In the genomic region with DNA sequence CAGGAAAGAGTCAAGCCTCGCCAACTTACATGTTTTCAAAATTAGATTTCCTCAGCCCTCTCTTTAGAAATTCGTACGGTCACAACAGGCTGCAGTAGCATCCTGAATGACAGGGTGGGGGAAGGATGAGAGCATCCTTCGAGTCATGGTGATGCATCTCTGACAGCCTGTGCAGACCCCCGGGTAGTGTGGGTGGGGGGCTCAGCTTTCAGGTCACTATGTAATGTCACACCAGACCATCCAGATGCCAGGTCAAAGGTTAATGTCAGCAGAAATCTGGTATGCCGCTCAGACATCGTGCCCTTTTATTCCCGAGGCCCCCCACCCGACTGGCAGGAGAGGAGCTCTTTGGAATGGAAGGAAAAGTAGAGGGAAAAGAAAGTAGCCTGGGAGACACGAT, we compare ENCODE assay signal across 24 mouse cellular contexts. TPM values are rescaled to one million over a fixed set of nuclear protein-coding genes. Genes with fewer than 3 reads are reported as not detected.
DNase-seq lines count a peak whose midpoint lies in the region; ATAC-seq lines count a peak whose summit lies in the region.
"Had no signal": no experiment of that assay in that cellular context is flagged by ENCODE, and none has a peak within 500 bp of the region (broad histone marks: within the 10 kb centered on the region; RNA-seq: fewer than 3 reads in every experiment).

No protein-coding gene starts in this region.

- ATAC-seq in hindbrain, embryonic 12.5 days (ENCODE audit: low FRiP score): peak; percentile 52; the same call in 1 of the 2 replicates
- no peak for ATAC-seq in hindbrain, embryonic 16.5 days
- ATAC-seq in midbrain, embryonic 14.5 days (ENCODE audit: low FRiP score, low TSS enrichment): no peak
- no peak for ATAC-seq in midbrain, embryonic 15.5 days (replicated peaks)
- 0 out of 2 replicates have a peak, but pooled peaks have one; percentile 33 for ATAC-seq in hindbrain, embryonic 13.5 days (ENCODE audit: low FRiP score)
- no peak for ATAC-seq in activated CD4-positive, CD25-positive, alpha-beta regulatory T cell, adult 4 months

- 8% methylated on average over 10 of the region's 10 CpGs for WGBS in hindbrain, embryonic 12.5 days
- WGBS in hindbrain, embryonic 16.5 days: 12% methylated on average over 10 of the region's 10 CpGs
- 18% methylated on average over 10 of the region's 10 CpGs for whole genome bisulfite sequencing in midbrain, embryonic 14.5 days
- WGBS in midbrain, embryonic 15.5 days: 23% methylated on average over 10 of the region's 10 CpGs
- 11% methylated on average over 10 of the region's 10 CpGs for WGBS in hindbrain, embryonic 13.5 days

- H3K4me2 ChIP-seq in hindbrain, embryonic 12.5 days (replicated peaks): no peak overlapping the region
- no peak overlapping the region for H3K4me2 ChIP-seq in hindbrain, embryonic 16.5 days (ENCODE audit: low read length)
- no peak overlapping the region for H3K4me2 ChIP-seq in midbrain, embryonic 14.5 days (ENCODE audit: low read length)
- H3K4me2 ChIP-seq in midbrain, embryonic 15.5 days: no peak overlapping the region
- H3K4me2 ChIP-seq in hindbrain, embryonic 13.5 days: no peak overlapping the region
- H3K4me2 ChIP-seq: embryonic facial prominence, embryonic 12.5 days; heart, embryonic 11.5 days; limb, embryonic 15.5 days; liver, embryonic 15.5 days had no signal

- no peak for DNase-seq in midbrain, embryonic 14.5 days
- DNase-seq in heart, postnatal 4 days: no peak
- DNase-seq: adrenal gland, postnatal 36 days; B cell, adult 2 months; cerebellum, adult 11-12 months; cerebellum, postnatal 14 days; forebrain, postnatal 0 days; heart, postnatal 10 days; kidney, adult 9 months; layer of hippocampus, postnatal 36 days; right cerebral cortex, postnatal 25 days had no signal

- no peaks in the 10 kb centered on the region for H3K36me3 ChIP-seq in hindbrain, embryonic 12.5 days
- no peaks in the 10 kb centered on the region for H3K36me3 ChIP-seq in hindbrain, embryonic 16.5 days (ENCODE audit: control insufficient read depth, insufficient read depth, low read length)
- H3K36me3 ChIP-seq in midbrain, embryonic 14.5 days (ENCODE audit: control insufficient read depth, insufficient read depth, low read length): no peaks in the 10 kb centered on the region
- H3K36me3 ChIP-seq in midbrain, embryonic 15.5 days (replicated peaks): no peaks in the 10 kb centered on the region
- H3K36me3 ChIP-seq in hindbrain, embryonic 13.5 days: no peaks in the 10 kb centered on the region
- H3K36me3 ChIP-seq: embryonic facial prominence, embryonic 12.5 days; limb, embryonic 15.5 days; liver, embryonic 15.5 days; neural tube, embryonic 13.5 days had no signal

- H3K27me3 ChIP-seq in hindbrain, embryonic 12.5 days: no peaks in the 10 kb centered on the region
- no peaks in the 10 kb centered on the region for H3K27me3 ChIP-seq in hindbrain, embryonic 16.5 days (replicated peaks; ENCODE audit: control insufficient read depth, insufficient read depth, low read length)
- no peaks in the 10 kb centered on the region for H3K27me3 ChIP-seq in midbrain, embryonic 14.5 days (ENCODE audit: control insufficient read depth, insufficient read depth, low read length)
- H3K27me3 ChIP-seq in midbrain, embryonic 15.5 days (replicated peaks): no peaks in the 10 kb centered on the region
- no peaks in the 10 kb centered on the region for H3K27me3 ChIP-seq in hindbrain, embryonic 13.5 days
- H3K27me3 ChIP-seq: embryonic facial prominence, embryonic 12.5 days; limb, embryonic 15.5 days; liver, embryonic 15.5 days; neural tube, embryonic 13.5 days had no signal

- peaks cover 16% of the 10 kb centered on the region for H3K4me1 ChIP-seq in hindbrain, embryonic 12.5 days
- peaks cover 5% of the 10 kb centered on the region; the same call in 1 of the 2 replicates for H3K4me1 ChIP-seq in hindbrain, embryonic 16.5 days (ENCODE audit: control insufficient read depth, insufficient read depth, low read depth, low read length)
- peaks cover 17% of the 10 kb centered on the region; the same call in 1 of the 2 replicates for H3K4me1 ChIP-seq in midbrain, embryonic 14.5 days (ENCODE audit: control insufficient read depth, insufficient read depth, low read length)
- H3K4me1 ChIP-seq in midbrain, embryonic 15.5 days: peaks cover 13% of the 10 kb centered on the region
- peaks cover 18% of the 10 kb centered on the region for H3K4me1 ChIP-seq in hindbrain, embryonic 13.5 days (replicated peaks)
- H3K4me1 ChIP-seq: limb, embryonic 15.5 days; liver, embryonic 15.5 days had no signal

- no peaks in the 10 kb centered on the region for H3K9me3 ChIP-seq in hindbrain, embryonic 12.5 days (replicated peaks)
- no peaks in the 10 kb centered on the region for H3K9me3 ChIP-seq in hindbrain, embryonic 16.5 days (ENCODE audit: control insufficient read depth, low read length)
- H3K9me3 ChIP-seq in midbrain, embryonic 14.5 days (ENCODE audit: control insufficient read depth, low read length): no peaks in the 10 kb centered on the region
- H3K9me3 ChIP-seq in midbrain, embryonic 15.5 days: no peaks in the 10 kb centered on the region
- no peaks in the 10 kb centered on the region for H3K9me3 ChIP-seq in hindbrain, embryonic 13.5 days
- H3K9me3 ChIP-seq: embryonic facial prominence, embryonic 12.5 days; limb, embryonic 15.5 days; liver, embryonic 15.5 days; neural tube, embryonic 13.5 days had no signal

- peak overlapping the region; percentile 30; the same call in 1 of the 2 replicates for H3K27ac ChIP-seq in hindbrain, embryonic 12.5 days
- H3K27ac ChIP-seq in hindbrain, embryonic 16.5 days (ENCODE audit: low read depth, low read length): no peak overlapping the region
- H3K27ac ChIP-seq in midbrain, embryonic 14.5 days (replicated peaks; ENCODE audit: low read depth, low read length): peak overlapping the region; percentile 66; the same call in 1 of the 2 replicates
- H3K27ac ChIP-seq in midbrain, embryonic 15.5 days: no peak overlapping the region
- no peak overlapping the region for H3K27ac ChIP-seq in hindbrain, embryonic 13.5 days
- H3K27ac ChIP-seq: embryonic facial prominence, embryonic 12.5 days; limb, embryonic 15.5 days; liver, embryonic 15.5 days; macrophage had no signal

- no peak overlapping the region for H3K4me3 ChIP-seq in hindbrain, embryonic 12.5 days
- H3K4me3 ChIP-seq in hindbrain, embryonic 16.5 days (ENCODE audit: low read length): no peak overlapping the region
- H3K4me3 ChIP-seq in midbrain, embryonic 14.5 days (replicated peaks; ENCODE audit: low read depth, low read length): no peak overlapping the region
- no peak overlapping the region for H3K4me3 ChIP-seq in midbrain, embryonic 15.5 days
- no peak overlapping the region for H3K4me3 ChIP-seq in hindbrain, embryonic 13.5 days
- H3K4me3 ChIP-seq: embryonic facial prominence, embryonic 12.5 days; erythroblast, embryonic 14.5 days; limb, embryonic 15.5 days; liver, embryonic 15.5 days; neural tube, embryonic 13.5 days had no signal

- peak overlapping the region; percentile 13; the same call in 1 of the 2 replicates for H3K9ac ChIP-seq in hindbrain, embryonic 12.5 days
- no peak overlapping the region for H3K9ac ChIP-seq in hindbrain, embryonic 16.5 days (ENCODE audit: low read depth, low read length)
- H3K9ac ChIP-seq in midbrain, embryonic 14.5 days (replicated peaks; ENCODE audit: low read length): no peak overlapping the region
- no peak overlapping the region for H3K9ac ChIP-seq in midbrain, embryonic 15.5 days
- no peak overlapping the region for H3K9ac ChIP-seq in hindbrain, embryonic 13.5 days
- H3K9ac ChIP-seq: embryonic facial prominence, embryonic 12.5 days; forebrain, postnatal 0 days; limb, embryonic 15.5 days; liver, embryonic 15.5 days; neural tube, embryonic 13.5 days had no signal

RNA-seq across cellular contexts. Expression of gene Crnkl1, which starts 15.4 kb away (rescaled TPM):
- polyA plus RNA-seq in hindbrain, embryonic 12.5 days (2016; fragmentation: Nextera tagmentation; extraction: Ambion mirVana): 39.0 and 41.5 TPM in 2 replicates
- polyA plus RNA-seq in hindbrain, embryonic 16.5 days (2015; fragmentation: Nextera tagmentation; extraction: Ambion mirVana): 18.3 and 19.1 TPM in 2 replicates
- 27.7 and 33.5 TPM in 2 replicates for polyA plus RNA-seq in midbrain, embryonic 14.5 days (2014; fragmentation: Nextera tagmentation; extraction: Ambion mirVana)
- 23.8 and 25.1 TPM in 2 replicates for polyA plus RNA-seq in midbrain, embryonic 15.5 days (2015; fragmentation: Nextera tagmentation; extraction: Ambion mirVana)
- polyA plus RNA-seq in hindbrain, embryonic 13.5 days (2015; fragmentation: Nextera tagmentation; extraction: Ambion mirVana): 30.2 and 30.5 TPM in 2 replicates
- 10 to 100 TPM; 53.1 to 55.4 TPM for polyA plus RNA-seq in activated CD4-positive, CD25-positive, alpha-beta regulatory T cell, adult 4 months (2017; shearing (Covaris generic))
- 10 to 100 TPM; 17.5 to 18.7 TPM for total RNA-seq in heart, postnatal 4 days (2021)

RNA-seq across cellular contexts. Expression of gene Cfap61, which starts 15.7 kb away (rescaled TPM):
- 3.0 and 3.6 TPM in 2 replicates for polyA plus RNA-seq in hindbrain, embryonic 12.5 days (2016; fragmentation: Nextera tagmentation; extraction: Ambion mirVana)
- 4.8 and 5.1 TPM in 2 replicates for polyA plus RNA-seq in hindbrain, embryonic 16.5 days (2015; fragmentation: Nextera tagmentation; extraction: Ambion mirVana)
- polyA plus RNA-seq in midbrain, embryonic 14.5 days (2014; fragmentation: Nextera tagmentation; extraction: Ambion mirVana): 1.1 and 1.7 TPM in 2 replicates
- 3.5 and 3.7 TPM in 2 replicates for polyA plus RNA-seq in midbrain, embryonic 15.5 days (2015; fragmentation: Nextera tagmentation; extraction: Ambion mirVana)
- 2.1 and 3.8 TPM in 2 replicates for polyA plus RNA-seq in hindbrain, embryonic 13.5 days (2015; fragmentation: Nextera tagmentation; extraction: Ambion mirVana)
- not detected for polyA plus RNA-seq in activated CD4-positive, CD25-positive, alpha-beta regulatory T cell, adult 4 months (2017; shearing (Covaris generic))
- total RNA-seq in heart, postnatal 4 days (2021): under 1 TPM; 0.41 to 0.79 TPM
- polyA plus RNA-seq: erythroblast, embryonic 14.5 days; liver, embryonic 15.5 days; macrophage; urinary bladder, adult 2 months had no signal

RNA-seq across cellular contexts. Expression of gene Naa20, which starts 48.3 kb away (rescaled TPM):
- polyA plus RNA-seq in hindbrain, embryonic 12.5 days (2016; fragmentation: Nextera tagmentation; extraction: Ambion mirVana): 115 and 125 TPM in 2 replicates
- 126 and 139 TPM in 2 replicates for polyA plus RNA-seq in hindbrain, embryonic 16.5 days (2015; fragmentation: Nextera tagmentation; extraction: Ambion mirVana)
- polyA plus RNA-seq in midbrain, embryonic 14.5 days (2014; fragmentation: Nextera tagmentation; extraction: Ambion mirVana): 128 and 134 TPM in 2 replicates
- polyA plus RNA-seq in midbrain, embryonic 15.5 days (2015; fragmentation: Nextera tagmentation; extraction: Ambion mirVana): 116 and 120 TPM in 2 replicates
- polyA plus RNA-seq in hindbrain, embryonic 13.5 days (2015; fragmentation: Nextera tagmentation; extraction: Ambion mirVana): 118 and 121 TPM in 2 replicates
- 100 to 1,000 TPM; 124 to 131 TPM for polyA plus RNA-seq in activated CD4-positive, CD25-positive, alpha-beta regulatory T cell, adult 4 months (2017; shearing (Covaris generic))
- 100 to 1,000 TPM; 120 to 123 TPM for total RNA-seq in heart, postnatal 4 days (2021)

Comparison
In these comparisons a context has a peak if more than half of its experiments do, and no peak if none do; other contexts are left out.
1. ATAC-seq: peak in hindbrain, embryonic 12.5 days (single experiment) and hindbrain, embryonic 13.5 days (single experiment); none in hindbrain, embryonic 16.5 days (single experiment), midbrain, embryonic 14.5 days (single experiment), midbrain, embryonic 15.5 days (single experiment) and activated CD4-positive, CD25-positive, alpha-beta regulatory T cell, adult 4 months (single experiment).
2. H3K27ac ChIP-seq: peak in hindbrain, embryonic 12.5 days (single experiment) and midbrain, embryonic 14.5 days (single experiment); none in hindbrain, embryonic 16.5 days (single experiment), midbrain, embryonic 15.5 days (single experiment) and hindbrain, embryonic 13.5 days (single experiment).